Mouse (Mus musculus) embryonic facial prominence, embryonic 15.5 days (tissue): Measurements from ENCODE around the gene Gpr87. TPM values are rescaled to one million over a fixed set of nuclear protein-coding genes. Genes with fewer than 3 reads are reported as not detected.

Experiments used
- ATAC-seq: fragments of 200-750 bp; cut with Nextera tagmentation; 2 replicates; pipeline ENCODE4 v1.8.0; 2017; ENCODE audit warnings: low read depth, moderate TSS enrichment; ENCODE audit not compliant: insufficient number of reproducible peaks, low FRiP score, low TSS enrichment
- H3K27ac ChIP-seq: fragments of 300-500 bp; sonication (generic); replicated peaks from 2 replicates; pipeline ENCODE4 v1.5.1; 2015; ENCODE audit warnings: mild to moderate bottlenecking, inconsistent platforms
- H3K27me3 ChIP-seq: fragments of 300-500 bp; sonication (generic); 2 replicates; pipeline ENCODE4 v1.6.1; 2015; ENCODE audit warnings: inconsistent platforms
- H3K36me3 ChIP-seq: fragments of 300-500 bp; sonication (generic); 2 replicates; pipeline ENCODE4 v1.6.1; 2015; ENCODE audit warnings: mild to moderate bottlenecking, inconsistent platforms
- H3K4me1 ChIP-seq: fragments of 300-500 bp; sonication (generic); 2 replicates; pipeline ENCODE4 v1.6.1; 2015; ENCODE audit warnings: inconsistent platforms
- H3K4me2 ChIP-seq: fragments of 300-500 bp; sonication (generic); replicated peaks from 2 replicates; pipeline ENCODE4 v1.6.1; 2015; ENCODE audit warnings: mild to moderate bottlenecking, inconsistent platforms
- H3K4me3 ChIP-seq: fragments of 300-500 bp; sonication (generic); replicated peaks from 2 replicates; pipeline ENCODE4 v1.5.1; 2015; ENCODE audit warnings: mild to moderate bottlenecking, inconsistent platforms
- H3K9ac ChIP-seq: fragments of 300-500 bp; sonication (generic); 2 replicates; pipeline ENCODE4 v1.6.1; 2015; ENCODE audit warnings: inconsistent platforms
- H3K9me3 ChIP-seq: fragments of 300-500 bp; sonication (generic); replicated peaks from 2 replicates; pipeline ENCODE4 v1.6.1; 2016; ENCODE audit warnings: inconsistent platforms
- WGBS: fragments of 180-500 bp; shearing (Covaris S2); methylation state at CpG from one replicate; pipeline ENCODE4 v1.1.7; 2015; 5-methylcytosine and 5-hydroxymethylcytosine counted together
- polyA plus RNA-seq: library from polyadenylated mRNA; unstranded; fragments of >200 nt; fragmentation: Nextera tagmentation; extraction: Ambion mirVana; gene quantifications from 2 replicates; pipeline ENCODE4 v1.2.1, GENCODE M21; 2015

The Gpr87 gene
- polyA plus RNA-seq, 1 experiment from 2014 or later: 25.8 TPM

GRCm38 (mm10) chr3:59211784-59212183, 16.9 kb upstream of the Gpr87 start:
- Histone ChIP-seq H3K4me2 (no peak overlapping the region), H3K36me3 (no peaks in the 10 kb centered on the region), H3K4me1 (peaks cover 4% of the 10 kb centered on the region; the same call in 1 of the 2 replicates), H3K9ac (no peak overlapping the region), H3K4me3 (no peak overlapping the region), H3K9me3 (no peaks in the 10 kb centered on the region), H3K27ac (no peak overlapping the region), H3K27me3 (no peaks in the 10 kb centered on the region)
- ATAC-seq: no peak
- 83% methylated on average over 8 of the region's 8 CpGs for WGBS

GRCm38 (mm10) chr3:59210727-59211126, 15.8 kb upstream of the Gpr87 start, which contains the start of gene P2ry13:
Gene P2ry13, minus strand, starts transcription at chr3:59210882.
- no peak within 1 kb of the TSS for H3K27ac ChIP-seq
- H3K36me3 ChIP-seq: no peaks in the 10 kb centered on the region
- H3K9ac ChIP-seq: no peak within 1 kb of the TSS
- 84% methylated on average over 6 of the region's 6 CpGs for WGBS
- H3K4me3 ChIP-seq: no peak within 1 kb of the TSS
- no peak for ATAC-seq
- H3K4me2 ChIP-seq: no peak within 1 kb of the TSS
- peaks cover 4% of the 10 kb centered on the region; the same call in 1 of the 2 replicates for H3K4me1 ChIP-seq
- no peaks in the 10 kb centered on the region for H3K9me3 ChIP-seq
- H3K27me3 ChIP-seq: no peaks in the 10 kb centered on the region

- Histone ChIP-seq H3K4me2 (no peak overlapping the region), H3K9me3 (no peaks in the 10 kb centered on the region), H3K9ac (no peak overlapping the region), H3K27ac (no peak overlapping the region), H3K4me3 (no peak overlapping the region), H3K36me3 (no peaks in the 10 kb centered on the region), H3K4me1 (peaks cover 4% of the 10 kb centered on the region; the same call in 1 of the 2 replicates), H3K27me3 (no peaks in the 10 kb centered on the region)
- ATAC-seq: no peak
- 68% methylated on average over 8 of the region's 8 CpGs for WGBS
Measured at GRCm38 (mm10) chr3:59210089-59210488, 15.2 kb upstream of the Gpr87 start.

GRCm38 (mm10) chr3:59208650-59209548, 14.0 kb upstream of the Gpr87 start:
- Histone ChIP-seq H3K27me3 (no peaks in the 10 kb centered on the region), H3K9ac (no peak overlapping the region), H3K4me1 (peaks cover 4% of the 10 kb centered on the region; the same call in 1 of the 2 replicates), H3K36me3 (no peaks in the 10 kb centered on the region), H3K4me2 (no peak overlapping the region), H3K27ac (peak overlapping the region; percentile 56; the same call in 1 of the 2 replicates), H3K9me3 (no peaks in the 10 kb centered on the region), H3K4me3 (no peak overlapping the region)
- peak; percentile 41; the same call in 1 of the 2 replicates for ATAC-seq
- WGBS: 52% methylated on average over 4 of the region's 4 CpGs

- Histone ChIP-seq H3K4me2 (no peak overlapping the region), H3K9ac (no peak overlapping the region), H3K27ac (no peak overlapping the region), H3K36me3 (no peaks in the 10 kb centered on the region), H3K27me3 (no peaks in the 10 kb centered on the region), H3K9me3 (no peaks in the 10 kb centered on the region), H3K4me3 (no peak overlapping the region), H3K4me1 (peaks cover 4% of the 10 kb centered on the region; the same call in 1 of the 2 replicates)
- no peak for ATAC-seq
- WGBS: 59% methylated on average over 4 of the region's 4 CpGs
Measured at GRCm38 (mm10) chr3:59205941-59206340, 11.0 kb upstream of the Gpr87 start.

GRCm38 (mm10) chr3:59204719-59205503, 10.0 kb upstream of the Gpr87 start:
- H3K27ac ChIP-seq: no peak overlapping the region
- no peak overlapping the region for H3K4me2 ChIP-seq
- H3K9ac ChIP-seq: no peak overlapping the region
- peaks cover 4% of the 10 kb centered on the region; the same call in 1 of the 2 replicates for H3K4me1 ChIP-seq
- no peaks in the 10 kb centered on the region for H3K27me3 ChIP-seq
- H3K9me3 ChIP-seq: no peaks in the 10 kb centered on the region
- H3K4me3 ChIP-seq: no peak overlapping the region
- no peak for ATAC-seq
- 56% methylated on average over 11 of the region's 11 CpGs for WGBS
- H3K36me3 ChIP-seq: no peaks in the 10 kb centered on the region

GRCm38 (mm10) chr3:59203802-59204520, 9.1 kb upstream of the Gpr87 start:
- Histone ChIP-seq H3K4me2 (no peak overlapping the region), H3K27ac (peak overlapping the region; percentile 55), H3K9me3 (no peaks in the 10 kb centered on the region), H3K27me3 (no peaks in the 10 kb centered on the region), H3K36me3 (no peaks in the 10 kb centered on the region), H3K9ac (no peak overlapping the region), H3K4me1 (peaks cover 4% of the 10 kb centered on the region; the same call in 1 of the 2 replicates), H3K4me3 (no peak overlapping the region)
- 69% methylated on average over 8 of the region's 8 CpGs for WGBS
- ATAC-seq: no peak

- H3K27ac ChIP-seq: 0 out of 2 replicates have a peak overlapping the region, but pooled peaks have one; percentile 65
- H3K9me3 ChIP-seq: no peaks in the 10 kb centered on the region
- 58% methylated on average over 4 of the region's 4 CpGs for WGBS
- ATAC-seq: no peak; the same call in 1 of the 2 replicates
- no peaks in the 10 kb centered on the region for H3K27me3 ChIP-seq
- H3K36me3 ChIP-seq: no peaks in the 10 kb centered on the region
- no peak overlapping the region for H3K4me3 ChIP-seq
- H3K4me2 ChIP-seq: no peak overlapping the region
- H3K9ac ChIP-seq: no peak overlapping the region
- H3K4me1 ChIP-seq: no peaks in the 10 kb centered on the region
Measured at GRCm38 (mm10) chr3:59197329-59197948, 2.5 kb upstream of the Gpr87 start.

GRCm38 (mm10) chr3:59194099-59194498, 805 bp downstream of the Gpr87 start:
- H3K4me2 ChIP-seq: peak overlapping the region; percentile 30; the same call in 1 of the 2 replicates
- peak overlapping the region; percentile 24 for H3K4me3 ChIP-seq
- H3K4me1 ChIP-seq: no peaks in the 10 kb centered on the region
- no peaks in the 10 kb centered on the region for H3K27me3 ChIP-seq
- H3K27ac ChIP-seq: peak overlapping the region; percentile 84
- ATAC-seq: no peak
- WGBS: 65% methylated on average over 7 of the region's 7 CpGs
- H3K36me3 ChIP-seq: no peaks in the 10 kb centered on the region
- H3K9me3 ChIP-seq: no peaks in the 10 kb centered on the region
- no peak overlapping the region for H3K9ac ChIP-seq

GRCm38 (mm10) chr3:59191674-59192073, 3.2 kb downstream of the Gpr87 start:
- H3K36me3 ChIP-seq: no peaks in the 10 kb centered on the region
- H3K4me2 ChIP-seq: no peak overlapping the region
- no peaks in the 10 kb centered on the region for H3K4me1 ChIP-seq
- H3K9ac ChIP-seq: no peak overlapping the region
- no peaks in the 10 kb centered on the region for H3K9me3 ChIP-seq
- H3K27me3 ChIP-seq: no peaks in the 10 kb centered on the region
- WGBS: 90% methylated on average over 6 of the region's 6 CpGs
- no peak overlapping the region for H3K27ac ChIP-seq
- no peak overlapping the region for H3K4me3 ChIP-seq
- ATAC-seq: no peak
